Mouse (Mus musculus) cortical plate, adult 2 months (tissue): Measurements from ENCODE around the gene Ankrd22.

Source experiments
- CTCF ChIP-seq: fragments of 200-500 bp; IDR thresholded peaks from 2 replicates; pipeline ENCODE4 v1.5.1; 2011; ENCODE audit warnings: mild to moderate bottlenecking, control low read depth, low read length; ENCODE audit not compliant: insufficient read depth; ENCODE audit errors: extremely low read depth
- POLR2A ChIP-seq: fragments of 200-500 bp; IDR thresholded peaks from 2 replicates; pipeline ENCODE4 v1.6.1; 2011; ENCODE audit warnings: mild to moderate bottlenecking, low read length, control low read depth; ENCODE audit not compliant: insufficient read depth; ENCODE audit errors: extremely low read depth

DNA sequence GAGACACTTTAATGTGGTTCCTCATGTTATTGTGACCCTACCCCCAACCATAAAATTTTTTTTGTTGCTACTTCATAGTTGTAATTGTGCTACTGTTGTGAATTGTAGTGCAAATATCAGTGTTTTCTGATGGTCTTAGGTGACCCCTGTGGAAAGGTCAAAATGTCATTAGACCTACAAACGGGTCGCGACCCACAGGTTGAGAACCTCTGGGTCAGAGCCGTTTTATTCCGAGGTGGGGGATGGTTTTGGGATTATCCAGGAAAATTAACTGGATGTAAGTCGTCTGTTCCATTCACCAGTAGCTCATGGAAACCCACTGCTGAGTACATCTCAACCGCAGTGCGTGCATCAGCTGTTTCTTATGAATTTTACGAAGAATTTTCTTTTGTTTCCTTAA is 27.8 kb upstream of the Ankrd22 start:
- no peak for TF ChIP-seq CTCF
- TF ChIP-seq POLR2A: no peak
